Mouse (Mus musculus) left cerebral cortex, postnatal 10 days (tissue): Measurements from ENCODE around the gene Ap1ar. TPM values are rescaled to one million over a fixed set of nuclear protein-coding genes. Genes with fewer than 3 reads are reported as not detected.

ENCODE experiments used
- DNase-seq, 2 experiments: peaks; one replicate each; pipeline ENCODE4 v3.0.0; 2021 to 2022; ENCODE audit warnings: low spot score in 2 of 2, mixed read lengths in 1 of 2; ENCODE audit errors: extremely low spot score in 1 of 2
- intact Hi-C: fragments of 180-260 bp; cut with DNase I; formaldehyde crosslinking; loops from one replicate; pipeline ENCODE4 v1.15.1; 2025
- total RNA-seq, 2 experiments: library from RNA; stranded (reverse); gene quantifications; 2 replicates each; pipeline ENCODE4 v1.2.3; 2021

Ap1ar gene
- 10 to 100 TPM; 70.6 to 76.0 TPM for total RNA-seq

DNA sequence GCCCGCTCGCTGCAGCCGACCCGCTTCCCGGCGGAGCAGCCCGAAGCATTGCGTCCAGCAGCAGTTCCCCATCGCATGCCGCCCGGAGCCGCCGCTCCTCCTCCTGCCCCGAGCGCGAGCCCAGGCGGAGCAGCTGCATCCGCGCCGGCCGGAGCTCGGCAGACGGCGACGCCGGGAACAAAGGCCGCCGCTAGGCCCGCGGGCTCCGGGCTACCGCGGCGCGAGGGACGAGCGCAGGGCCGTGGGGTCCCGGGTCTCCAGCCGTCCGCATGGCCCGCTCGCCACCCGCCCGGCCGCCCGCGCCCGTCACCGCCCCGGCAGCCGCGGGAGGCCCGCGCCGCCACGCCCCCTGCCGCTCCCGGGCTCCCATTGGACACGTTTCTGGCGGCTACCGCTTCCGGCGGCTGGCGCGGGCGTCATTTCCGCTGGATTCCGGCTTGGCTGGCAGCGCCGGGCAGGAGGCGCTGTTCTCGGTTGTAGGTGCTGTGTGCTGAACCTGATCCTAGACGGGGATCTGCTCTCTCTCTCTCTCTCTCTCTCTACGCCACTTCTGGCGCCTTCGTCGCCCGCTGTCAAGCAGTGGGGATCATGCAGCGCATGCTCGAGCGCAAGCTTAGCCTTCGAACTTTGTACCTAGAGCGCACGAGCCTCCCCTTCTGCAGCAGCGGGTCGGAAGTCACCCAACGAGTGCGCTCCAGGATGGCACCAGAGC lies at the start of gene Ap1ar:
Ap1ar (minus strand) TSS at position 370 of the 712 bp plus-strand sequence.
- intact Hi-C loops = no loop called here

DNA sequence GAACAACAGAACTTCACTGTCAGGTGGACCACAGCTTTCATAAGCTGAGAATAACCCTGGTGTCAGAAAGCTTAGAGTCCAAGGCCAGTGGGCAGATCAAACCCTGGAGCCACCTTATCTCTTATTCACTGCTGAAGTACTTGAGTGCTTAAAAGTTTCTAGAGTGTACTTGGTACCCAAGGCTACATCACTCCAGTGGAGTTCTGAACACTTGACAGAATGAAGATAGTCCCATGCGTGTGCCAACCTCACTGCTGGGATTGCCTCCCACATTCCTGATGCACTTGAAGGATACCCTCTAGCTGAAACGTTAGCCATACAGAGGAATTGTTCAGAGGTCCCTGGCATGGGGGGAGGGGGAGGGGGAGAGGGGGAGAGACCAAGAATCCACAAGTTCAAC lies 44.4 kb upstream of the Ap1ar start:
- DNase-seq = no peak
- intact Hi-C loops = no loop called here

More for the DNA sequence above, at the start of gene Ap1ar:
- DNase-seq = peak; percentile 95 to 97

DNA sequence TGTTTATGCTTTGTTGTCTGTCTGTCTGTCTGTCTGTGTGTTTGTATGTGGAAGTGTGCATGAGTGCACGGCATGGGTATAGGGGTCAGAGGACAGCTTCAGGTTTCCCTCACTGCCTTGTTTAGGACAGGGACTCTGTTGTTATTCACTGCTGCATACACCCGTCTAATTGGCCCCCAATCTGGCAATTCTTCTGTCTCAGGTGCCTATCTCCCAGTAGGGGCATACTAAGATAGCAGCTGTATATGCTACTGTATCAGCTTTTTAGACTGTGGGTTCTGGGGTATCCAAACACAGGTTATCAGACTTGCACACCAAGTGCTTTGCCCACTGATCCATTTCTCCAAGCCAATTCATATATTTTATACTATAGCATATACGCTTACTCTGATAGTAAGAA lies 42.6 kb upstream of the Ap1ar start:
- intact Hi-C loops = no loop called here
- DNase-seq = no peak

DNA sequence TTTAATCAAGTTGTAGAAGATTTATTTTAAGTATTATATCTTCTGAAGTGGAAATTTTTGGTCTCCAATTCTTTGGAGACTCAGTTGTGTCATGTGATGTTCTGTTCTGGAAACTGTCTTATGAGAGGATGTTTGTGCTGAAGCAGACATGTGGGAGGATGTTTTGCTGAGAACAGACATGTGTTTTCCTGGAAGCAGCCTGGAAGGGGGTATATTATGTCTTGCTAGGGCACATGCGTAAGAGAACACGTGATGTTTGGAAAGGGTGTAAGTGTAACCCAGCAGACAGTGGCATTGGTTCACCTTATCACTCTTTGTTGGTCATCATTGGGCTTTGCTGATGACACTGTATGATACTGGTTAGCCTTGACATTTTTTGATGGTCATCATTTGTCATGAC lies 38.2 kb upstream of the Ap1ar start:
- intact Hi-C loops = no loop called here
- no peak for DNase-seq

DNA sequence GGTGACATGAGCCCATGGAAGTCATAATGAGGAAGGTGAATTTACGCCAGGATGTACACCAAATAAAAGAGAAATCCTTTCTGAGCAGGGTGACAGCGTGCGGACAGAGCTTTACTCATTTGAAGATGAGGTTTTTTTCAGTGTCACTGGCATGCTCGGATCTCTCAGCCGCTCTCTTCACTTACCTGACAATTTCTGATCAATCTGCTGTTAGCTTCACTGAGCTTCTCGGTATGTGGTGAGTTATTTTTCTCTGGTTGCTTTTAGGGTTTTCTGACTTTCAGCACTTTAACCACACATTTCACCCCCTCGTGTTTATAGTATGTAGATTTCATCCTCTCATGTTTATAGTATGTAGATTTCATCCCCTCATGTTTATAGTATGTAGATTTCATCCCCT lies 37.7 kb upstream of the Ap1ar start:
- intact Hi-C loops = no loop called here
- no peak for DNase-seq

DNA sequence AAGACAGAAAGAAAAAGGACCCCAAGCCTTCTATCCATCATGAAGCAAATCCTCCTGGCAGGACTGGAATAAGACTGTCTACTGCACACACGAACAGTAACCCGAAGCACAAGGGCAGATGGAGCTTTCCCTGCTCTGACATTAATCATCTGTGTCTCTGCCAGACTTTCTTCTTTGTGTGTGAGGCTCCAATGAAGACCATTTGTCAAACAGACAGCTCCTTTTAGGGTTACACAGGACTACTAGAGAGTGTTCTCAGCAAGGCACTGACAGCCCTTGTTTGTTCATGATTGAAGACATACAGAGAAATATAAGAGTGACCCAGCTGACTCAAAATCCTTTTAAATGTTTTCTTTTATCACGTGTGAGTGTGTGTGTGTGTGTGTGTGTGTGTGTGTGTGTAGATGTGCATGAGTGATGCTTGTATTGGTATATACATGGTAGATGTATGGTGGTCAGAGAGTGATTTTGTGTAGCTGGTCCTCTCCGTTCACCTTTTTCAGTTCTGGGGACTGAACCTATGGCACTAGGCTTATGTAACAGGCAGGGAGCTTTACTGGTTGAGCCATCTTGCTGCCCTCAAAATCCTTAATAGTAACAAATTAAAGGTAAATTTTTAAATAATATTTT lies 37.0 kb upstream of the Ap1ar start:
- intact Hi-C loops = no loop called here

DNA sequence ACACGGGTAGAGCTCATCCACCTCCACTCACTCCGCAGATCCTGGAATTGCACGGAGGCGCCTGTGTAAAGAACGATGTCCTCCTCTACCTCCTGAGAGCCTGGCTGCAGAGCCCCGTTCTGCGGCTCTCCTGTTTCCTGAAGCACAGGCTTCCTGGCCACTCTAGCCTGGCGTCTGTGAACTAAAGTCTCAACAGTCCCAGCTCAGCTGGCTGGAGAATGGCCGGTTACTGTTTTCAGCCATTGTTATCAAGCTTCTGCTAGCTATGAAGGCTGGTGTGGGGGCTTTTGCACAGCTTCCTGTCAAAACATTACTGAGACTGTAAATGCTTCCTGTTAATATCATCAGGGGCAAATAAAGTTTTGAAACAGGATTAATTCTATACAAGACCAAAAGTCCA lies 34.3 kb upstream of the Ap1ar start:
- intact Hi-C loops = no loop called here
- peak in 1 of 2 experiments; percentile 27 for DNase-seq

More for the DNA sequence above, 37.0 kb upstream of the Ap1ar start:
- no peak for DNase-seq

DNA sequence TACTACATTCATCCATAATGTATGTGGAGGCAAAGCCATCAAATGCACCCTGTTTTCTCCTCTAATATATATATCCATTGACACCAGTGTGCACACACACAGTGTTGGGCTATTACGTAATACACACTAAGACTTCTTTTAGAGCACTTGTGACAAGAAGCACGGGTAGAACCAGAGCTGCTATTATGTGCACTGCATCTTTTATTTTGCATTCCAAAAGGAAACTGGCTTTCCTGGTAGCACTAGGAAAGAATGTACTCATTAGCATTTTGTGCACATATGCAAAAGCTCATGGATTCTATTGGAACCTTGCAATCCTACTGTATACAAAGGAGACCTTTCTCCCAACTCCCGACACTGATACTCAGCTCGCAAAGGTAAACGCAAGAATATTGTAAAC lies 31.6 kb upstream of the Ap1ar start:
- no peak for DNase-seq
- intact Hi-C loops = no loop called here

DNA sequence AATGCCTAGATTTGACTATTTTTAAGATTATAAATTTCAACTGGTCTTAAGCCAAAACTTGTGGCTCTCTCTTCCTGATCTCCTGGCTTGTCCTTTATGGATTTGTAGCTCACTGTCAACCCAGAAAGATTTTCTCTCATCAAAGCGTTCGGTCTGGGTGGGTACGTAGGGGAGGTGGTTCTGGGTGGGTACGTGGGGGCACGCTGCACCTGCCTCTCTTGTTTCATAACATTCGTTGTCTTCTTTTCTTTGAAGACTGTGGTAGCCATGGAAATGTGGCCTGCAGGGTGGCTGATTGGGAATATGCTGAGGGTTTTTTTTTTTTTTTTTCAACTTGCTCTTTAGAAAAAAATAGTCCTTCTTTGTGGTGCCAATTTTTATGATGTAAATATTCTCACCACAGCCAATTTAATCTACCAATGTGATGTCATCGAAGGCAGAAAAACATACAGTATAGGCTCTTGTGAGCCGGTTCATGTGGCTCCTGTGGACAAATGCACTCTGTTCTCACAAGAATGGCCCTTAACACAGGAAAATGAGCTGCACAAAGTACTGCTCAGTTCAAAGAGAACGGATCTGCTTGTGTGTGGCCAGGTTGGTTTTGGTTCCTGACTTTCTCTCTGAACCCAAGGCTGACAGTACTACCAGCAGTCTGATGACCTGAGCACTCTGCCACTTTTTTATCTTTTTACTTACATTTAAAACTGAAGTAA lies 30.9 kb upstream of the Ap1ar start:
- no peak for DNase-seq
- intact Hi-C loops = no loop called here

DNA sequence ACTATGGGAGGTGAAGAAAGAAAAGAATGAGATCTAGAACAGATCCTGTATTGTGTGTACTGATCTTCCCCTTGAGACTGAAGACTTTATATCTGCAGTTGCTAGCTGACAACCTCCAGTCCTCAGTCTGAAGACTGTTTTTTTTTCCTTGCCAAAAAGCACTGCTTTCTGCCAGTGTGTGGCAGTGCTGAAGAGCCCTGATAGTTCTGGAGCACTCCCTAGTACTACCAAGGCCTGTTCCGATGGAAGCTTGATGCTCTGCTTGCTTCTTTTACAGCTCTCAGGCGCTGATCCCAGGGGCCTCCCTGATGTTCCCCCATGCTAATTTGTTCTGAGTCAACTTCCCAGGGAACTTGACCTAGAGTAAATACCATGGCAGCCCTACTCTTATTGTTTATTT lies 26.9 kb upstream of the Ap1ar start:
- DNase-seq = no peak
- intact Hi-C loops = loop anchor here (5.0 kb wide), 1 partner anchor 33 kb away; the partner anchor contains the start of gene Fam241a

DNA sequence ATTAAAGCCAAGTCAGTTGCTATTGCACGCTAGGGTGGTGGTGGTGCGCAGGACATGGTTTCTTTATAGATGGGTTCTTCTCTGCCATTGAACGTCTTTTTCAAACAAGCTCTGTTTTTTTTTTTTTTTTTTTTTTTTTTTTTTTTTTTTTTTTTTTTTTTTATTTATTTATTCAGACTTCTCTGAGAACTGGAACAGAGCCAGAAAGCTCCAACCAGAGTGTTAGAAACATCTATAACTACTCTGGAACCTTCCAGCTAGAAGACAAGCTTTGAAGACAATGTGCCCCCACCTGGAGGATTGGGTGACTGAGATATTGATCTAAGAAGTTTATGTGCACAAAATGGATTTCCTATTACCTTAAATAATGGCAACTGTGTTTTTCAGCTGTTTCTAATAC lies 26.2 kb upstream of the Ap1ar start:
- intact Hi-C loops = loop anchor here (5.0 kb wide), 1 partner anchor 34 kb away; the partner anchor contains the start of gene Fam241a
- no peak for DNase-seq

DNA sequence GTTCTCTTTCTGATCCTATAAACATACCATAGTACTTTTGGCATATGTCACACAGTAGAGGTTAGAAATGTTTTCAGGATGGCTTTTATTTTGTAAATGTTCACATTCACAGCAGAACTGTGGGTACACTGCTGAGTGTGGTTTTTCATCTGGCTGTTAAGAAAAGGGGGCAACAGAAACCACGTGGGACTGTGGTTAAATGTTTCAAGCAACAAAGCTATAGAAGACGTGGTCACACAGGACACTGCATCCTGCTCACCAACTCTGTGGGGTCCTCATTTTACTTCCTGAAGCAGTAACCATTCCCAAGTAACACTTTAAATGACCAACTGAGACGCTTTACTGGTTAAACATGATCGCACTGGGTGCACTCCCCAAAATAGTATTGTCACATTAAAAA lies 25.2 kb upstream of the Ap1ar start:
- DNase-seq = no peak
- intact Hi-C loops = loop anchor here (5.0 kb wide), 1 partner anchor 35 kb away; the partner anchor contains the start of gene Fam241a

DNA sequence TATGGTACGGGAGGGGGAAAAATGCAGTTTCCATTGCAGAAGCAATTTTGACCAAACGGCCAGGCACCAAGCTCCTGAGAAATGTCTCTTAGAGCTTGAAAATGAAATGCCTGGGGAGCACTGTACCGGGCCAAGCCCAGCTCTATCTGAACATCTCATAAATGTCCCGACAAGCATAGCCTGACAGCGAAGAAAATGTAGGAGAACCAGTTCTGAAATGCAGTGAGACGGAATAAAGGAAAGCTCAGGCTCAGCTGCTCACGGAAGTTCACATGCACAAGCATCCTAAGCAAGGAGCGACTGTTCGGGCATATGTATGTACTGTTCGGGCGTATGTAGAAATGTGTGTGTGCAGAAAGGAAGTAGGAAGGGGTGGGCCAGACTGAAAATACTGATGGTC lies 24.0 kb upstream of the Ap1ar start:
- intact Hi-C loops = loop anchor here (5.0 kb wide), 1 partner anchor 36 kb away; the partner anchor contains the start of gene Fam241a
- no peak for DNase-seq

DNA sequence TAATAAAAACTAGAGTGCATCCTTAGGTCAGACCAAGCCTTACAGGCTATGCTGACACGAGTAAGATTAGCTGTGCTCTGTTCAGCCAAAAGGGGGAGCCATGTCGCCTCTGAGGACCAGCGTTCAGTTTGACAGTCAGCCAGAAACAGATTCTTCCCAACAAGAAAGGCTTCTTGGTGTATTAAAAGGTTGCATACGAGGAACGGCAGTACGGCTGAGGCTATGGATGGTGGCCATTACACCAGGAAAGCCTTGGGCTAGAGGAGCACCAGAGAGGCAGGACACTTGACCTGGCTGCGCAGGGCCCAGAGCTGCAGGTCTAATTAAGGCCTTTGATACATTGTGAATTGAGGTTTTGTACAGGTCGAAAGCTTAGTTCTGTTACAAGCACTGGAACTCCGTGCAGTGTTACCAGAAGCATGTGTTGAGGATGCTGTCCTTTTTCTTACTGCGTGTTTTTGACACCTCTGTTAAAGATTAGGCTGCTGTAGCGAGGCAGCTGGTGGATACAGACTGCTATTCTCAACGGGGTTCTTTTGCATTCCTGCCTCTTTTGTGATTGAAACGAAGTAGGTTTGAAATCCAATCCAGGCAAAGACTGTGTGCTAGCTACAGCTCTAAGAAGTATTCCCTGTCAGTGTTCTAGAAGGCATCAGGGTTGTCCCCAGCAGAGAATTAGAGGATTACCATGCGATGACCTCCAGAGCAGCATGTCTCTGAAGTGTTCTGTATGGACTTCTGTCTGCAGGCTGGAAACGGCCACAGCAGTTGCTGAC lies 16.3 kb upstream of the Ap1ar start:
- peak; percentile 70 to 80 for DNase-seq
- intact Hi-C loops = loop anchor here (1.0 kb wide), 1 partner anchor 96 kb away; no protein-coding TSS in a partner anchor

DNA sequence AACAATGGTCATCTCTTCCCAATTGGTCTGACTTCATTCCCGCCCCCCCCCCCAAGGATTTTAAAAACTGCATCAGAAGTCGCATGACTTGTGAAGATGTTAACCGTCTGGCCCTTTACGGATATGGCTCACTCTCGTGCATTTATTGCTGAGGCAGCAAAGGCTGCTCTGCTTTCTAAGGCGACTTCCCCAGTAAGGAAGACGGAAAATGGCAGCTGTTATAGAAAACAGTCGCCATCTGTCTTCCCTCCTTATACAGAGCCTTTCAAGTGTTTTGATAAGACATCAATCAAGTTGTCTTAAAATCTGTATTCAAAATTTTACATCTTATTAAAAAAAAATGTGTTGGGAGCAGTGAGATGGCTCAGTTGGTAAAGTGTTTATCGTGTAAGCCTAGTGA lies 15.4 kb upstream of the Ap1ar start:
- no peak for DNase-seq
- intact Hi-C loops = loop anchor here (1.0 kb wide), 1 partner anchor 97 kb away; no protein-coding TSS in a partner anchor

DNA sequence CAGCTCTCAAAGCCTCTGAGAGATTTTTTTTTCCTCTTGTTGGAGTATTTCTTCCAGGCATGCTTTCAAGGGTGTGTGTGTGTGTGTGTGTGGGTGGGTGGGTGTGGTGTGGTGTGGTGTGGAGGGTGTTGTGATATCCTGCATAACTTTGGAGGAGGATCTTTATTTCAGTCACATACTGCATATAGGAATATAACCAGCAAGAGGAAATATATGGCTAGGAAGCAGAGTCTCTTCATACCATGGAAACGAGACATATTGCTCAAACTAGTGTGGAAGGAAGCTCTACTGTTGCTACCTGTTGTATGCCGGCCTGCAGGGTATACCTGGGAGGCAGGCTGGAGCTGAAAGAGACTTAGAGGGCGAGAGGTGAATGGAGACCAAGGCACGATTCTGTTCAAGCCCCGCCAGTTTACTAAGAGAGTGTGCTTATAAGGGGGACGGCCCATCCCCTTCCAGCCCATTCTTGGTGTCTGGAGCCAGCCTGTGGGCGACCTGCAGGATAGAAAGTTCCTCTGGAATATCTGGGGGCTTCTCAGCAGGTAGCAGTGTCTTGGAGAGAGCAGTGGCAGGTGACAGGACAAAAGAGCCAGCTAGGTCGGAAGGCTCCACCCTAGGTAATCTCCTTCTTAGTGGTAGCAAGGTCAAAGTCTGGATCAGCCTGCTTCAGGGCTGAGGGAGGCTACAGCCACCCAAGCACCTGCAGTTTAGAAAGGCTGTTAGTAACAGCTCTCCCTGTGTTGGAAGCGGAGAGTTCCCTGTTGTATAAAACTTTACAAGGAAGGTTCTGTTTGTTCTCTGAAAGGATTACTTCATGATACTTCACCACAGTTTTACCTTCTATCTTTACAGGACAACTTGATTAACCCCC lies 13.7 kb upstream of the Ap1ar start:
- no peak for DNase-seq
- intact Hi-C loops = no loop called here

DNA sequence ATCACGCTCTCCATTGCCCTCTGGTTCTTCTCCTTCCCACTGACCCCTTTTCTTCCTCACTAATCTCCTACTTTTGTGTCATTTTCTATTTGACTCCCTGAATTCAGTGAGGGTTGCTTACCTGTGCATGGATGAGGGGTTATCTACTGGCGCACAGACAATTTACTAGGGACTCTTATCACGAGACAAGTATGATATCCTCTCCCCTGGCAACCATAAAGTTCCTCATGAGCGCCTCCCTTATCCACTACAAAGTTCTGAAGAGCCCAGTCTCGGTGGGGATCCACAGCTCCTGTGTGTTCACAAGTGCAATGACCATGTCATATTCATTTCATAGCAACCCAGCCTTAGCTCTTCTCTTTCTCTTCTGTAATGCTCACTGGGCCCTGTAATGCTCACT lies 12.6 kb upstream of the Ap1ar start:
- no peak for DNase-seq
- intact Hi-C loops = no loop called here
